Mouse (Mus musculus) fibroblast of lung, adult 2 months (primary cell): Measurements from ENCODE around the gene Acpp.

ENCODE experiments used
- DNase-seq: peaks from one replicate; pipeline ENCODE4 v3.0.0-alpha.2; 2011; ENCODE audit warnings: low read depth

Gene Acpp

GRCm38 (mm10) chr9:104304800-104305199 lies 32.7 kb downstream of the Acpp start:
- no peak for DNase-seq

- DNase-seq, result no peak
Measured at GRCm38 (mm10) chr9:104304376-104304775, 33.2 kb downstream of the Acpp start.

DNA sequence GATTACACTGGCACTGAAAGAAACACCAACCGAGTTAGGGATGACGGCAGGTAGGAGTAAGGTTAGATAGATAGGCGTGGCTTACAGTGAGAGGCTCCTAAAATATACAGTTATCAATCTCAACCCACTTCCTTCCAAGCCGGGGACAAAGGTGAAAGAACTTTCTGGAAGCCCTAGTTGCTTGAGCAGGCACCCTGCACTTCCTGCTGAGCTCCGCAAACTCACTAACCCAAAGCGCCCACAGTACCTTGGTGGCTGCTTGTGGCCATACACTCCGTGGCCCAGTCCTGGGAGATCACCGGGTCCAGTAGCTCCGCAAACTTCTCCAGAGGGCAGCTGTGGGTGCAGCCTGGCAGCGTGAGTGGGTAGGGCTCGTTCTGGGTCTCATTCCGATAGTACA lies 37.0 kb downstream of the Acpp start:
- DNase-seq, result no peak

- DNase-seq, result no peak
Measured at GRCm38 (mm10) chr9:104297041-104297440, 40.5 kb downstream of the Acpp start.

DNA sequence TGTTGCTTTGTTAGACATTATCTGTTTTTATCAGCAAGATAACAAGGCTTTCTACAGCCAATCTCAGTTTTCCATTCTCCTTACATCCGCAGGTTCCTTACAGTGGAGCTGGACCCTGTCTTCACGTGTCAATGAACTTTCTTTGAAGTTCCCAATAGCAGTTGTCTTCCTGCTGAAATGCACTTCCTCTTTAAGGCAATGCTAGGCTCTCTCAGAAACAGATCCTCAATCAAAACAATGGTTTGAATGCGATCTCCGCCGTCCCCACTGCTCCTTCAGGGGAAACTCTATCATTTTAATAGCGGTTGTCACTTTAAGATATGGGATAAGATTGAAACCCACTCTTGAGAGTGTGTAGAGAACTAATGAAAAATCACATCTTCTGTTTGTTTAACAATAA lies 52.6 kb downstream of the Acpp start:
- no peak for DNase-seq

GRCm38 (mm10) chr9:104282536-104282935 lies 55.0 kb downstream of the Acpp start:
- DNase-seq, result no peak

GRCm38 (mm10) chr9:104281737-104282136 lies 55.8 kb downstream of the Acpp start:
- DNase-seq, result no peak

DNA sequence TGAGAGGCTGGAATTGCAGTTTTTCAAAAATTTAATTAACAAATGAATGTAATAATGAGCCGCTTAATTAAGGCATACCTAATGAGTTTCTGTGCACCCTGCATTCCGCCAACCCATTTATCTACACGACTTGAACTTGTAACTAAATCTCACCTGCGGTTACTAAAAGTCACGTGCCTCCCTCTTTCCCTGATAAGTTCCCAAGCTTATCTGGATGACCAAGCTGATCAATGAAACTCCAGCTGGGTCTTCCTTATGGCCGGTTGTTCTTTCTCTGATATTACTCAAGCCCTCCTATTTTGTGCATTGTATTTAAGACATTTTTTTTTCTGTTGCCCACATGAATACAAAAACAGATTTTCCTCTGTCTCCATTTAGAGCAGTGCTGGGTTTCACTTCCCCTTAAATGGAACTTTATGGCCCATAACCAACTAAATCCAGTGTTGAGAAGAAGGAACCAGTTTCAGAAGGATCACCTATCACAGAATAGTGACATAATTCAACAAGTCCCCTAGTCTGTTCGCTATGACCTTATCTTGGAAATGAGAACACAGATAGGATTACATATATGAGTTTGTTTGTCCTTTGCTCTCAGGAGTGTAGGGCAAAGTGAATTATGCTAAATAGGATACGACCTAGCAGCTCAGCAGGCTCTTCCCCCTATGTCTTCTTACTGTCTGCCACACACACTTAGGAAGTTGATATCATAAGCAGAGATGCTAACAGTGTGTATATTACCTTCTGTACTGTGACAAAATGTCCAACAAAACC lies 56.6 kb downstream of the Acpp start:
- no peak for DNase-seq

GRCm38 (mm10) chr9:104277528-104278162 lies 59.9 kb downstream of the Acpp start:
- DNase-seq, result no peak

DNA sequence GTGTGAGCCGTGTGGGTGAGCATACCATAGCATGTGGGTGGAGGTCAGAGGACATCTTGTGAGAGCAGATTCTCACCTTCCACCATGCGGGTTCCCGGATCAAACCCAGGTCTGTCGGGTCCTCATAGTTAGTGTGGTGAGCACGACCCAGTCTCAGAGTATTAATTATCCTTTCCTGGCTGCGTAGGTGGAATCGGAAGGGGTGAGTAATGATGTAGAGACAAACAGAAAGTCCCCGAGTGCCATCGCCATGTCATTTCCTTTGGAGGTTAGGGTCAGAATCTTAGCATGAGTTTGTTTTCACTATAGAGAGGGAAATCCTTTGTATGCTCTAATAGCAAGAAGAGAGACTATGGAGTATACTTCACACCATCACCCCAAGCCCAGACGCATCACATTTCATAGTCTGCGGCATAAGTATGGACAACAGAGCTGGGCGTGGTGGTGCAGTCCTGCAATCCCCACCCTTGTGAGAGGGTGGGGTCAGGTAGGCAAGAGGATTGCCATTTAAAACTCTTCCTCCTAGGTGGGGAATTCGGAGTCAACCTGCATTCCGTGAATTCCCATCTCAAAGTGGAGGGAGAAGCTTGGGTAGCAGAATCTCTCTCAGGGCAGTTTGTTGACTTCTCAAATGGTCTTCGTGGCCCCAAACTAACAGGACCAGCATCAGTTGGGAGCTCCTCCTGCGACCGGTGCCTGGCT lies 62.3 kb downstream of the Acpp start:
- no peak for DNase-seq

DNA sequence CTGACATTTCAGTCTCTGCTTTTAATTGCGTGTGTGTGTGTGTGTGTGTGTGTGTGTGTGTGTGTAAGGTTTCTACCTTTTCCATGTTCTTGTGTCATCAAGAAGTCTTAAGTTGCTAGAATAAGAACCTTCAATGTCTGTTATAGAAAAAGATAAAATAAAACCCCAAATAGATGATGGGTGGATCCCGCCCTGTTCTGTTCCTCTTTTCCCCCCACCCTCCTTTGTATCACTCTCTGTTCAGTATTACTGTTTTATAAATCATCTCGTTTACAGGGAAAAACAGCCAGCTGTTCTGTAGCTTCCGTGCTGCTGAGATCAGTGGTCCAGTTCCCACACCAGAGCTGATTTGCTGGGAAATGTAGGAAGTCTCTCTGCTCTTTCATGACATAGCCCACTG lies 65.5 kb downstream of the Acpp start:
- DNase-seq, result no peak

GRCm38 (mm10) chr9:104271642-104272041 lies 65.9 kb downstream of the Acpp start:
- DNase-seq, result no peak

DNA sequence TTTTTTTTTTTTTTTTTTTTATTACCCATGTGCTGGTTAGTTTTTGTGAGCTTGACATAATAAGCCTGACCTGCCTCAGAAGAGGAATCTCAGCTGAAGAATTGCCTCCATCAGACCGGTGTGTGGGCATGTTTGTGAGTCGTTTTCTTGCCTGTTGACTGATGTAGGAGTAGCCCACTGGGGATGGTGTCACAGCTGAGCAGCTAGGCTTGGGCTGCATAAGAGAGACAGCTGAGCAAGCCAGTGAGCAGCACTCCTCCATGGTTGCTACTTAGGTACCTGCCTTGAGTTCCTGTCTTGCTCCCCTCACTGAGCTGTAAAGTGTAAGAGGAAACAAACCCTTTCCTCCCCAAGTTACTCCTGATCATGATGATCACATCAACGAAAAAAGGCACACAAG lies 67.6 kb downstream of the Acpp start:
- no peak for DNase-seq

DNA sequence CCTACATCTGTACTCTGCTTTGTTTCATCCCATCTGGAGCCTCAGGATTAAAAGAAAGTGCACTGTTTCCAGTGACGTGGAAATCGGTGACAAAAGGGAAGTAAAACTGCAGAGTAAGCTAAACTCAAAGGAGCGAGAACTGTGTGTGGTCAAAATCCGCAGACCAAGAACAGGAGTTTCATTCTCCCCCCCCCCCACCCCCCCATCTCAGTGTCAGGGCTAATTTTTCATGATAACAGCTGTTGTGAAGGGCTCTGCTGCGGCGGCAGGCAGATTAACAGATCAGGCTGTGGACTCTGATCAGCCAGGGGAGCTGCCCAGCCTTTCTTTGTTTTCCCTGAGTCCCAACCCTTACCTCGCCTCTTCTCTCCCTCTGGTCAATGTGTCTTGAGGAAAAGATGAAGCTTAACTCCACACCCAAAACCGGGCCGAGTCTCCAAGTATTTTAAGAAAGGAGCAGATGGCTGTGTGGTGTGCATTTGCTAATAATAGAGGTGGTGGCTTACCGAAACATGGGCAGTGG lies 68.1 kb downstream of the Acpp start:
- DNase-seq, result no peak

DNA sequence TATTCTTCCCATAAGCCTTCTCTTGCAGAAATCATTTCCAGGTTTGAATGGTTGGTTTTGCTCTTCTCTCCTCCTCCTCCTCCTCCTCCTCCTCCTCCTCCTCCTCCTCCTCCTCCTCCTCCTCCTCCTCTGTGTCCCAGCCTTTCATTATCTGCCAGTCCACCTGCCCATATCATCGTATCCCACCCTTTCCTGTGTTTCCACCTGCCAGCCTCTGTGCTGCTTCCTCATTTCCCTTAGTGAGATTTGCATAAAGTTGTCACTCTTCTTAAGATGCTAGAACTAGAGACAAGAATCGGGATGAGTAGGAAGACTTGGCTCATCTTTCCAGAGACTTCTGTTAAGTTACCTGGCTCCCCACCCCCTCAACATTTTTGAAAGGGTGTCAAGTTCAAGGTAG lies 73.0 kb downstream of the Acpp start:
- DNase-seq, result no peak

DNA sequence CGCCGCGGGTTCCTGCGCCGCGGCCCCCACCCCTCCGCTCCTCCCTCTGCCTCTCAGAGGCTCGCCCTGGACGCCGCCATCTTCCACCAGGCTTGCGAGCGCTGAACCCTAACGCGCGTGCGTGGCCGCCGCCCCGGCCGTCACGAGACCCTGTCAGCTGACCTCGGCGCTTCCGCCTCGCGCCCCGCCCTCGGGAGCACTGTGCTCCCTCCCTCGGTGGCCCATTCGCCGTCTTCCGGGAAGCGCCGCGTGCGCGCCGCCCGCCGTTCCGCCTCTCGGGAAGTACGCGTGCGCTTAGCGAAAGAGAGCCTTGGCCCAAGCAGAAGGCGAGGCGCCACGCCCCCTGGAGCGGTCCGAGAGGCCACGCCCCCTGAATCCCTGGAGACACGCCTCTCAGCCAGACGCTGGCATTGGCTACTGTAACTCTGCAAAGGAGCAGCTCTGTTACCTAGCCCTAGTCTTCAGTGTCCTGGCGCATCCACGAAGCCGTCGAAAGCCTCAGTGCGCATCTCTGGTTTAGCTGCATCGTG lies 74.7 kb downstream of the Acpp start, which contains the start of gene Dnajc13:
Gene Dnajc13, minus strand, starts transcription at position 108 of the 530 bp plus-strand sequence.
- DNase-seq, result peak; percentile 93

- DNase-seq, result no peak
Measured at GRCm38 (mm10) chr9:104262016-104262762, 75.4 kb downstream of the Acpp start.

GRCm38 (mm10) chr9:104260306-104260705 lies 77.2 kb downstream of the Acpp start:
- no peak for DNase-seq

- DNase-seq, result no peak
Measured at GRCm38 (mm10) chr9:104256085-104256484, 81.5 kb downstream of the Acpp start.

- no peak for DNase-seq
Measured at GRCm38 (mm10) chr9:104254408-104255180, 83.0 kb downstream of the Acpp start.

DNA sequence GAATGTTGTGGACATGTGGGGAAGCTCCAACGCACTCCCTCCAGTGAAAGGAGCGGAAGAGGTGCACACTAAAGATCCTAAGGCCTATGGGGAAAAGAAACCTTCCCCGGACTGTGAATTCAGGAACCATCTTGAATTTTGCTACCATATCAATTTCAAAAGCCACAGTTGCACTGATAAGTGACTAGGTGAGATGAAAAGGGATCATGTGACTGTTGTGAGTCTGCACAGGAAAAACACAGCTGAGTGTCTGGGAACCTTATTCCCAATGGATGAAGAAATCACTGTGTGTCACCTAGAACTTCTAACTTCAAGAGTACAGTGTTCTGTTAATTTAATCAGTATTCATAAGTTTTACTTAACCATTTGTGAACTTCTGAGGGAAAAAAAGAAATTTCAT lies 84.9 kb downstream of the Acpp start:
- no peak for DNase-seq
